Mouse (Mus musculus) heart, embryonic 12.5 days (tissue): ENCODE data around the gene Esrra. TPM values are rescaled to one million over a fixed set of nuclear protein-coding genes. Genes with fewer than 3 reads are reported as not detected.
"Not testable (repeated sequence)": the region's sequence is repeated elsewhere in the genome, so short reads cannot be mapped to it uniquely, and the experiment has no call there.

Experiments
- ATAC-seq: fragments of 200-750 bp; cut with Nextera tagmentation; 2 replicates; pipeline ENCODE4 v1.8.0; 2017; ENCODE audit warnings: moderate TSS enrichment, moderate library complexity; ENCODE audit not compliant: insufficient number of reproducible peaks, low FRiP score
- H3K27ac ChIP-seq: fragments of 300-500 bp; sonication (generic); 2 replicates; pipeline ENCODE4 v1.5.1; 2016; ENCODE audit warnings: mild to moderate bottlenecking, moderate library complexity; ENCODE audit not compliant: poor library complexity, severe bottlenecking
- H3K27me3 ChIP-seq: fragments of 300-500 bp; sonication (generic); replicated peaks from 2 replicates; pipeline ENCODE4 v1.6.1; 2016; ENCODE audit warnings: mild to moderate bottlenecking, moderate library complexity
- H3K36me3 ChIP-seq: fragments of 300-500 bp; sonication (generic); 2 replicates; pipeline ENCODE4 v1.6.1; 2016; ENCODE audit warnings: mild to moderate bottlenecking, moderate library complexity
- H3K4me1 ChIP-seq: fragments of 300-500 bp; sonication (generic); replicated peaks from 2 replicates; pipeline ENCODE4 v1.6.1; 2016; ENCODE audit warnings: mild to moderate bottlenecking
- H3K4me2 ChIP-seq: fragments of 300-500 bp; sonication (generic); 2 replicates; pipeline ENCODE4 v1.6.1; 2016; ENCODE audit warnings: mild to moderate bottlenecking, moderate library complexity
- H3K4me3 ChIP-seq: fragments of 300-500 bp; sonication (generic); 2 replicates; pipeline ENCODE4 v1.5.1; 2016; ENCODE audit warnings: mild to moderate bottlenecking
- H3K9ac ChIP-seq: fragments of 300-500 bp; sonication (generic); 2 replicates; pipeline ENCODE4 v1.6.1; 2016; ENCODE audit warnings: mild to moderate bottlenecking, moderate library complexity
- H3K9me3 ChIP-seq: fragments of 300-500 bp; sonication (generic); replicated peaks from 2 replicates; pipeline ENCODE4 v1.6.1; 2016; ENCODE audit warnings: mild to moderate bottlenecking, moderate library complexity
- WGBS: fragments of 180-500 bp; shearing (Covaris S2); methylation state at CpG from one replicate; pipeline ENCODE4 v1.1.7; 2016; 5-methylcytosine and 5-hydroxymethylcytosine counted together
- polyA plus RNA-seq: library from polyadenylated mRNA; unstranded; fragments of >200 nt; fragmentation: Nextera tagmentation; extraction: Ambion mirVana; gene quantifications from 2 replicates; pipeline ENCODE4 v1.2.1, GENCODE M21; 2016

The Esrra gene
- polyA plus RNA-seq, 1 experiment from 2014 or later = 30.2 TPM

GRCm38 (mm10) chr19:6918321-6918720 is 3.3 kb downstream of the Esrra start:
- no peak overlapping the region for H3K9ac ChIP-seq
- H3K36me3 ChIP-seq = peaks cover 26% of the 10 kb centered on the region
- no peak overlapping the region for H3K27ac ChIP-seq
- ATAC-seq = no peak
- peaks cover 3% of the 10 kb centered on the region for H3K27me3 ChIP-seq
- peaks cover 44% of the 10 kb centered on the region for H3K4me1 ChIP-seq
- H3K9me3 ChIP-seq = no peaks in the 10 kb centered on the region
- H3K4me3 ChIP-seq = no peak overlapping the region
- no peak overlapping the region for H3K4me2 ChIP-seq
- 90% methylated on average over 4 of the region's 4 CpGs for WGBS

- peaks cover 38% of the 10 kb centered on the region for H3K4me1 ChIP-seq
- no peak overlapping the region for H3K4me3 ChIP-seq
- 84% methylated on average over 4 of the region's 4 CpGs for WGBS
- H3K4me2 ChIP-seq = no peak overlapping the region
- H3K27me3 ChIP-seq = no peaks in the 10 kb centered on the region
- no peaks in the 10 kb centered on the region for H3K9me3 ChIP-seq
- H3K36me3 ChIP-seq = peaks cover 44% of the 10 kb centered on the region
- H3K27ac ChIP-seq = no peak overlapping the region
- H3K9ac ChIP-seq = no peak overlapping the region
- ATAC-seq = no peak
These were observed 5.1 kb downstream of the Esrra start for GRCm38 (mm10) chr19:6916496-6916895.

- WGBS = 26% methylated on average over 4 of the region's 4 CpGs
- ATAC-seq = no peak
- Histone ChIP-seq H3K4me3 (no peak overlapping the region), H3K9me3 (no peaks in the 10 kb centered on the region), H3K27me3 (no peaks in the 10 kb centered on the region), H3K4me1 (peaks cover 38% of the 10 kb centered on the region), H3K27ac (no peak overlapping the region), H3K36me3 (peaks cover 50% of the 10 kb centered on the region), H3K4me2 (no peak overlapping the region), H3K9ac (no peak overlapping the region)
These were observed 6.3 kb downstream of the Esrra start for GRCm38 (mm10) chr19:6915276-6915675.

GRCm38 (mm10) chr19:6914540-6914939 is 7.1 kb downstream of the Esrra start:
- H3K4me1 ChIP-seq = peaks cover 31% of the 10 kb centered on the region
- no peak for ATAC-seq
- H3K27ac ChIP-seq = no peak overlapping the region
- H3K4me2 ChIP-seq = no peak overlapping the region
- H3K9ac ChIP-seq = no peak overlapping the region
- no peaks in the 10 kb centered on the region for H3K9me3 ChIP-seq
- 88% methylated on average over 9 of the region's 9 CpGs for WGBS
- no peak overlapping the region for H3K4me3 ChIP-seq
- H3K27me3 ChIP-seq = no peaks in the 10 kb centered on the region
- peaks cover 45% of the 10 kb centered on the region for H3K36me3 ChIP-seq

GRCm38 (mm10) chr19:6913991-6914390 is 7.6 kb downstream of the Esrra start:
- Histone ChIP-seq H3K4me1 (peaks cover 26% of the 10 kb centered on the region), H3K4me2 (no peak overlapping the region), H3K27ac (no peak overlapping the region), H3K36me3 (peaks cover 45% of the 10 kb centered on the region), H3K4me3 (no peak overlapping the region), H3K9me3 (no peaks in the 10 kb centered on the region), H3K27me3 (no peaks in the 10 kb centered on the region), H3K9ac (no peak overlapping the region)
- WGBS = 82% methylated on average over 10 of the region's 11 CpGs
- ATAC-seq = no peak

GRCm38 (mm10) chr19:6913036-6913435 is 8.6 kb downstream of the Esrra start:
- no peak overlapping the region for H3K9ac ChIP-seq
- H3K4me1 ChIP-seq = peaks cover 33% of the 10 kb centered on the region
- no peak overlapping the region for H3K4me2 ChIP-seq
- WGBS = 86% methylated on average over 6 of the region's 6 CpGs
- no peaks in the 10 kb centered on the region for H3K9me3 ChIP-seq
- H3K27me3 ChIP-seq = no peaks in the 10 kb centered on the region
- H3K36me3 ChIP-seq = peaks cover 37% of the 10 kb centered on the region
- no peak for ATAC-seq
- H3K27ac ChIP-seq = no peak overlapping the region
- no peak overlapping the region for H3K4me3 ChIP-seq

- no peak for ATAC-seq
- 93% methylated on average over 15 of the region's 15 CpGs for WGBS
- Histone ChIP-seq H3K4me2 (no peak overlapping the region), H3K4me1 (peaks cover 39% of the 10 kb centered on the region), H3K9ac (no peak overlapping the region), H3K36me3 (peaks cover 37% of the 10 kb centered on the region), H3K4me3 (no peak overlapping the region), H3K27me3 (no peaks in the 10 kb centered on the region), H3K27ac (no peak overlapping the region), H3K9me3 (no peaks in the 10 kb centered on the region)
These were observed 9.2 kb downstream of the Esrra start for GRCm38 (mm10) chr19:6912205-6912970.

- no peaks in the 10 kb centered on the region for H3K27me3 ChIP-seq
- H3K4me1 ChIP-seq = peaks cover 37% of the 10 kb centered on the region
- H3K4me3 ChIP-seq = peak overlapping the region; percentile 66
- WGBS = 85% methylated on average over 19 of the region's 19 CpGs
- peak overlapping the region; percentile 80 for H3K4me2 ChIP-seq
- H3K27ac ChIP-seq = no peak overlapping the region
- H3K9me3 ChIP-seq = no peaks in the 10 kb centered on the region
- ATAC-seq = no peak
- peak overlapping the region; percentile 44 for H3K9ac ChIP-seq
- H3K36me3 ChIP-seq = peaks cover 46% of the 10 kb centered on the region
These were observed 10.2 kb downstream of the Esrra start for GRCm38 (mm10) chr19:6911101-6912074.

GRCm38 (mm10) chr19:6910306-6910705 is 11.3 kb downstream of the Esrra start:
- 1% methylated on average over 30 of the region's 30 CpGs for WGBS
- peaks cover 55% of the 10 kb centered on the region for H3K36me3 ChIP-seq
- H3K4me3 ChIP-seq = peak overlapping the region; percentile 66
- peak overlapping the region; percentile 78 for H3K9ac ChIP-seq
- not testable (repeated sequence) for H3K27me3 ChIP-seq, H3K9me3 ChIP-seq
- peak overlapping the region; percentile 80 for H3K4me2 ChIP-seq
- peaks cover 29% of the 10 kb centered on the region for H3K4me1 ChIP-seq
- ATAC-seq = peak; percentile 59
- peak overlapping the region; percentile 88 for H3K27ac ChIP-seq

GRCm38 (mm10) chr19:6909507-6910289 is 11.9 kb downstream of the Esrra start, which contains the start of the genes Trmt112 and Prdx5:
Gene Trmt112, plus strand, starts transcription at chr19:6909698.
Gene Prdx5, minus strand, starts transcription at chr19:6910106.
- Histone ChIP-seq H3K9me3 (no peaks in the 10 kb centered on the region), H3K4me1 (peaks cover 25% of the 10 kb centered on the region), H3K9ac (peak within 1 kb of the TSS; percentile 78), H3K36me3 (peaks cover 62% of the 10 kb centered on the region), H3K27ac (peak within 1 kb of the TSS; percentile 88), H3K4me2 (peak within 1 kb of the TSS; percentile 80), H3K27me3 (no peaks in the 10 kb centered on the region), H3K4me3 (peak within 1 kb of the TSS; percentile 66)
- ATAC-seq = peak; percentile 89
- under 1% methylated on average over 65 of the region's 65 CpGs for WGBS
